Mouse (Mus musculus) ES-E14 (cell line): Measurements from ENCODE around the gene Fev.

Experiments used
- HCFC1 ChIP-seq: IDR thresholded peaks from 2 replicates; pipeline ENCODE4 v1.6.1; 2012; ENCODE audit warnings: low read length, inconsistent platforms, borderline replicate concordance; ENCODE audit not compliant: insufficient read depth
- MAFK ChIP-seq: IDR thresholded peaks from 2 replicates; pipeline ENCODE4 v1.6.1; 2014; ENCODE audit warnings: mild to moderate bottlenecking, low read depth, low read length, inconsistent platforms; ENCODE audit not compliant: insufficient read depth
- ZC3H11A ChIP-seq: IDR thresholded peaks from 2 replicates; pipeline ENCODE4 v1.6.1; 2012; ENCODE audit warnings: low read depth, mild to moderate bottlenecking, inconsistent platforms, low read length, borderline replicate concordance
- ZNF384 ChIP-seq: IDR thresholded peaks from 2 replicates; pipeline ENCODE4 v1.6.1; 2012; ENCODE audit warnings: low read depth, low read length, inconsistent platforms

GRCm38 (mm10) chr1:74833255-74833654 lies 52.0 kb downstream of the Fev start:
- TF ChIP-seq ZC3H11A (no peak), HCFC1 (no peak), ZNF384 (no peak), MAFK (no peak)
